Mouse (Mus musculus) liver, postnatal 0 days (tissue): ENCODE results near the gene Mta1. TPM values are rescaled to one million over a fixed set of nuclear protein-coding genes. Genes with fewer than 3 reads are reported as not detected.

Experiments
- ATAC-seq: fragments of 200-750 bp; cut with Nextera tagmentation; 2 replicates; pipeline ENCODE4 v1.8.0; 2017; ENCODE audit warnings: mild to moderate bottlenecking, moderate library complexity
- DNase-seq: peaks from one replicate; pipeline ENCODE4 v3.0.0-alpha.2; 2016
- H3K27ac ChIP-seq: fragments of 300-500 bp; sonication (generic); 2 replicates; pipeline ENCODE4 v1.5.1; 2014; ENCODE audit warnings: antibody characterized with exemption, moderate library complexity, mild to moderate bottlenecking, low read depth
- H3K27me3 ChIP-seq: fragments of 300-500 bp; sonication (generic); 2 replicates; pipeline ENCODE4 v1.6.1; 2014; ENCODE audit warnings: low read length, control low read depth, mixed read lengths; ENCODE audit not compliant: insufficient read depth
- H3K36me3 ChIP-seq: fragments of 300-500 bp; sonication (generic); replicated peaks from 2 replicates; pipeline ENCODE4 v1.6.1; 2014; ENCODE audit warnings: mild to moderate bottlenecking, control low read depth, low read length, moderate library complexity, mixed read lengths; ENCODE audit not compliant: insufficient read depth
- H3K4me1 ChIP-seq: fragments of 300-500 bp; sonication (generic); 2 replicates; pipeline ENCODE4 v1.6.1; 2014; ENCODE audit warnings: antibody characterized with exemption, mild to moderate bottlenecking, control low read depth; ENCODE audit not compliant: insufficient read depth
- H3K4me2 ChIP-seq: fragments of 300-500 bp; sonication (generic); 2 replicates; pipeline ENCODE4 v1.6.1; 2014; ENCODE audit warnings: low read depth, mild to moderate bottlenecking, low read length, moderate library complexity, mixed read lengths
- H3K4me3 ChIP-seq: fragments of 300-500 bp; sonication (generic); 2 replicates; pipeline ENCODE4 v1.5.1; 2014; ENCODE audit warnings: low read depth, low read length
- H3K9ac ChIP-seq: fragments of 300-500 bp; sonication (generic); replicated peaks from 2 replicates; pipeline ENCODE4 v1.6.1; 2014; ENCODE audit warnings: mild to moderate bottlenecking, moderate library complexity
- H3K9me3 ChIP-seq: fragments of 300-500 bp; sonication (generic); 2 replicates; pipeline ENCODE4 v1.6.1; 2016; ENCODE audit warnings: mild to moderate bottlenecking, control low read depth, low read length, mixed read lengths
- CTCF ChIP-seq: sonication (generic); IDR thresholded peaks from 2 replicates; pipeline ENCODE4 v1.5.1; 2016; ENCODE audit warnings: antibody characterized with exemption, low read depth
- EP300 ChIP-seq: IDR thresholded peaks from 2 replicates; pipeline ENCODE4 v1.6.1; 2016; ENCODE audit warnings: antibody characterized with exemption, low read depth, mild to moderate bottlenecking
- WGBS: fragments of 180-500 bp; shearing (Covaris S2); extraction: QIAGEN DNeasy Blood & Tissue Kit; methylation state at CpG from one replicate; pipeline ENCODE4 v1.1.7; 2014; ENCODE audit not compliant: insufficient replicate concordance; 5-methylcytosine and 5-hydroxymethylcytosine counted together
- polyA plus RNA-seq: library from polyadenylated mRNA; unstranded; fragments of >200 nt; fragmentation: Nextera tagmentation; extraction: Ambion mirVana; gene quantifications from 2 replicates; pipeline ENCODE4 v1.2.1, GENCODE M21; 2015

The Mta1 gene
- polyA plus RNA-seq, 1 experiment from 2014 or later: 3.9 TPM

DNA sequence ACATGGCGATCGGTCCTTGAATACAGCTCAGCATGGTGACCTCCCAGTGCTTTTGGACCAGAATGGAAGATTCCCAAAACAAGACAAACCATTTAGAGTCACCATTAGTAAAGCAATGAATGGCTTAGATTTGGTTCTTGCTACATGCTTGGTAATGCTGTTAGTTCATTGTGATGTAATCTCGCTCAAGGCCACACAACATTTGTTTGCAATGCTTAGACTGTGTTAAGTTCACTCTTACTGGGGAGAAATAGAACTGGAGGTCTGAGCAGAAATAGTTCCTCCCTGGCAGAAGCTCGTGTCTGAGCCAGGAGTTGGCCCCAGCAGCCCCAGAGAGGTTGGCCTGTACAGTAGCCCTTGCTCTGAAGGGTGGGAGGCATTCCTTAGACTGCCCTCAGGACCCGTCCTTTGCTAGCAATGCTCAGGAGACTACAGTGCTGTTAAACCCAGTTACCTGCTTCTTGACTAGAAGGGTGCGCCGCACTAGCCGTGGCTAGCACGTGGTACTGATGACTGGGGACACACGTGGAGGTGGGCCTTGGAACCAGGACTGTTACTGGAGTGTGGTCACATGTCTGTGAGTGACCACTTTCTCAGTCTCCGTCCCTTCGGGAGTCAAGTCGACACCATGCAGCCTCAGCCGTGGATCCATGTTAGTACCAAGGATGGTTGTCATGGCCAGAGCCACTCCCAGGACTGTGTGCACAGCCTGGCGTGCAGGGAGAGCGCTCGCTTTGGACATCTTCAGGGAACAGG, 10.6 kb downstream of the Mta1 start:
- 85% methylated on average over 17 of the region's 17 CpGs for WGBS
- no peak overlapping the region for H3K4me2 ChIP-seq
- no peak overlapping the region for H3K4me3 ChIP-seq
- no peaks in the 10 kb centered on the region for H3K27me3 ChIP-seq
- DNase-seq: no peak
- peaks cover 47% of the 10 kb centered on the region for H3K4me1 ChIP-seq
- peak overlapping the region; percentile 61 for H3K27ac ChIP-seq
- no peak overlapping the region for H3K9ac ChIP-seq
- peak; percentile 35; the same call in 1 of the 2 replicates for ATAC-seq
- H3K36me3 ChIP-seq: 0 out of 2 replicates have a peak, but pooled peaks cover 11% of the 10 kb centered on the region
- TF ChIP-seq CTCF: no peak
- no peak for TF ChIP-seq EP300
- H3K9me3 ChIP-seq: no peaks in the 10 kb centered on the region

DNA sequence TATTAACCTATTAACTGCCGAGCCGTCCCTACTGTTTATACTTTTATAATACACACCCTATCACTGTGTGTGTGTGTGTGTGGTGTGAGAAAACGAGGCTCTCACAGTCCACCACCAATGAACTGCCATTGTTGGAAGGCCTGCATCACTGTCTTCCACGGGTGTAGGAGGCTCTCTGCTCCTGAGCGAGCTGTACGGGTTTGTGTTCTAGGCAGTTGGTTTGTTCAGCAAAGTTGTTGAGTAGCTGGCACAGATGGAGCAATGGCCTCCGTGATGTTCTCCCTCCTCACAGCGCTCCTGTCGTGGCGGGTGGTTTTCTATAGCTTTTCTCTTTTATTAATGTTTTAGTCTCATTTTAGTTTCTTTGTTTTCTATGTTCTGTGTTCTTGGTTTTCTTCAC, 11.7 kb downstream of the Mta1 start:
- no peak for DNase-seq
- H3K9ac ChIP-seq: no peak overlapping the region
- TF ChIP-seq EP300: no peak
- no peak for TF ChIP-seq CTCF
- H3K4me1 ChIP-seq: peaks cover 36% of the 10 kb centered on the region
- no peak overlapping the region for H3K4me3 ChIP-seq
- no peak overlapping the region for H3K4me2 ChIP-seq
- WGBS: 86% methylated on average over 10 of the region's 10 CpGs
- no peak overlapping the region for H3K27ac ChIP-seq
- peaks cover 14% of the 10 kb centered on the region; the same call in 1 of the 2 replicates for H3K36me3 ChIP-seq
- H3K27me3 ChIP-seq: no peaks in the 10 kb centered on the region
- ATAC-seq: no peak
- H3K9me3 ChIP-seq: no peaks in the 10 kb centered on the region

DNA sequence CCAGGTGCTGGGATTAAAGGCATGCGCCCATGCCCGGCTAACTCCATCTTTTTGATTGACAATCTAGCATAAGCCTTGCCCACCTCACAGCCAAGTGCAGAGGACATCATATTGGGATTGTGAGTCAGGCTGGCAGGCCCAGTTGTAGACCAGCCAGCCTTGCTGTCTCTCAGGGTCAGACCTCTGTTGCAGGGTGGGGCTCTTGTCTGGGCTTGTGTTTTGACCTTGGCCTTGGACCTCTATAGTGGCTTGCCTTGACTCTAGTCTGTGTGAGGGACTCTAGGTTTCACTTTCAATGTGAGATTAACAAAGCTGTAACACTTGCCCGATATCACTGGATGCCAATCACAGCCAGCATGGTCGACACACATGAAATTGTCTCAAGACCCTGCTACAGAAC, 16.1 kb downstream of the Mta1 start:
- no peak overlapping the region for H3K4me2 ChIP-seq
- H3K27me3 ChIP-seq: no peaks in the 10 kb centered on the region
- DNase-seq: no peak
- H3K27ac ChIP-seq: no peak overlapping the region
- H3K9ac ChIP-seq: no peak overlapping the region
- peaks cover 32% of the 10 kb centered on the region for H3K36me3 ChIP-seq
- ATAC-seq: no peak
- TF ChIP-seq CTCF (no peak), EP300 (no peak)
- H3K4me3 ChIP-seq: no peak overlapping the region
- H3K9me3 ChIP-seq: no peaks in the 10 kb centered on the region
- 83% methylated on average over 4 of the region's 4 CpGs for WGBS
- peaks cover 3% of the 10 kb centered on the region; the same call in 1 of the 2 replicates for H3K4me1 ChIP-seq

DNA sequence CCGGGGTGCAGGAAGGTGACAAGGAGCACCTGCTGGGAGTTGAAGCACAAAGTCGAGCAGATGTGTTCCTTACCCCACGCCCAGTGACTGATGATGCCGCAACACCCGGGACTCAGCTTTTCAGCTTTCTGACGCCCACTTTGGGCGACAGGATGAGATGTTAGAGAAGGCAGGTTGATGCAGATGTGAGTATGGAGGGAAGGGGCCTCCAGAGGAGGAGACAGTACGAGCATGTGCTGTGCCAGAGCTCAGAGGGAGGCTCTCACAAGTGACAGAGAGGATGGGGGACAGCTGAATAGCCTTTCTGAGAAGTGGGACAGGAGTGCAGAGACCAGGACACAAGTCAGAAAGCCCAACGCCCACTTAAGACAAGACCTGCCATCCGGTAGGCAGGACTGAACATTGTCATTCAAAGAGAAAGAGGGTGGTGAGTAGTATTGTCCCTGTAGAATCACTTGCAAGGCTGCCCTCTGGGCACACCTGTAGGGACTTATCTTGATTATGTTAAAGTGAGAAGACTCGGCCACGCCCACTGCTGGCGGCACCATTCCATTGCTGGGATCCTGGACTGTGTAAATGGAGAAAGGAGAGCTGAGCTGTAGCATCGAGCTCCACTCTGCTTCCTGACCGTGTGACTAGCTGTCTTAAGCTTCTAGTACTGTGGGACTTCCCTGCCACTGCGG, 16.9 kb downstream of the Mta1 start:
- Histone ChIP-seq H3K9me3 (no peaks in the 10 kb centered on the region), H3K9ac (no peak overlapping the region), H3K27me3 (no peaks in the 10 kb centered on the region), H3K4me2 (no peak overlapping the region), H3K4me3 (no peak overlapping the region), H3K27ac (no peak overlapping the region), H3K4me1 (0 out of 2 replicates have a peak, but pooled peaks cover 3% of the 10 kb centered on the region), H3K36me3 (peaks cover 35% of the 10 kb centered on the region)
- DNase-seq (no peak), ATAC-seq (no peak)
- 79% methylated on average over 16 of the region's 16 CpGs for WGBS
- TF ChIP-seq CTCF (no peak), EP300 (no peak)

DNA sequence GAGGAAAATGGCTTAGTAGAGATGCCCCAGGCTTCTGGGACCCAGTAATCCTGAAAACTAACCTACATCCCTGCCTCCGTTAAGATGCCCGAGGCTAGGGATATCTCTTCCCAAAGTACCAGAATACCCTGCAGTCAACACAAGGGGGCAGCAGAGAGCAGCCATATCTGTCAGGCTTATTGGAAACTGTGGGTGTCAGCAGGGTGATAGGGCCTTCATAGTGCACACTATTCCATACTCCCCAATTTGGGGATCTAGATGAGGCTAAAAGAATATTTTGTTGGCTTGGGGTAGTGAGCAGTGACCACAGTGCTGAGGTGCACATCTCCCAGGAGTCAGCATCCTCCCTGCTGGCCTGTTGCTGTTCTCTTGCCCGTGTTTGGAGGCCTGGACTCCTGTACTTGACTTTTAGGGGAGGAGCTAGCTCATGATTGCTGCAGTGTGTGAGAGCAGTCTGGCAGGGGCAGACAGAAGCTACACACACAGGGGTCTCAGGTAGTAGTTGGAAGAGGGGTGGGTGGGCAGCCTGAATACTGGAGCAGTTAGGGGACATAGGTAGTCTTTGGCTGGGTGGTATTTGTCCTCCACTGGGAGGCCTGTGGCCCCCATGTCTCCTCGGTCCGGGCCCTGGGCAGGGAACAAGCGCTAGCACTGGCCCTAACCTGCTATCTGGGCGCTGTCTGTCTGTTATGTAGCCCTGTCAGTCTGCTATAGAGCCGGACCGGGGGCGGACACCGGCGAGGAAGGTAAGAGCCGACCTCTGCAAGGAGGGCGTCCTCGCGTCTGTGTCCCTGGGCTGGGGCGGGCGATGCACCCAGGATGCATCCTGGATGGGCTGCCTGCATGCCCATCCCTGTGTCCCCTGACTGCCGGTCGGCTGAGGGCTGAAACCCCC, 21.7 kb downstream of the Mta1 start:
- H3K4me3 ChIP-seq: no peak overlapping the region
- H3K4me2 ChIP-seq: no peak overlapping the region
- peak; percentile 98 for TF ChIP-seq CTCF
- TF ChIP-seq EP300: no peak
- no peaks in the 10 kb centered on the region for H3K4me1 ChIP-seq
- no peak overlapping the region for H3K27ac ChIP-seq
- H3K27me3 ChIP-seq: no peaks in the 10 kb centered on the region
- peak; percentile 87 for DNase-seq
- 89% methylated on average over 20 of the region's 20 CpGs for whole genome bisulfite sequencing
- ATAC-seq: peak; percentile 76
- no peak overlapping the region for H3K9ac ChIP-seq
- peaks cover 68% of the 10 kb centered on the region for H3K36me3 ChIP-seq
- no peaks in the 10 kb centered on the region for H3K9me3 ChIP-seq

DNA sequence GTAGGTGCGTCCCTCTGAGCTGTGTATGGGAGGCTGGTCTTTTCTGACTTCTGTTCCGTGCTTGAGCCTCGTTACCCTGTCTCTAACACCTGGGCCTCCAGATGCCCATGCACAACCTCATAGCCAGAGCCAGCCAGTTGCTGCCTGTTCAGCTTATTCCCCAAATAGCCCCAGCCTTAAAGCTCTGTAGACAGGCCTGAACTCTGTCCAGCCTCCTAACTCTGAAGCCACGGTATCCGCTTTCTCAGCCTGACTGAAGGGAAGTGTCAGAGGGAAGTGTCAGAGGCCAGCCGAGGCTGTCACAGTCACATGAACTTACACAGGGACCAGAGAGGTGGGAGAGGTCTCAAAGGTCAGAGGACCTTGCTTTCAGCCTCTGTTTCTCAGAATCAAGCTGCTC, 26.6 kb downstream of the Mta1 start:
- peaks cover 88% of the 10 kb centered on the region for H3K36me3 ChIP-seq
- H3K4me2 ChIP-seq: no peak overlapping the region
- 0 out of 2 replicates have a peak, but pooled peaks have one; percentile 27 for ATAC-seq
- no peak overlapping the region for H3K4me3 ChIP-seq
- no peak overlapping the region for H3K9ac ChIP-seq
- TF ChIP-seq CTCF: no peak
- no peak for TF ChIP-seq EP300
- WGBS: 73% methylated on average over 6 of the region's 6 CpGs
- no peaks in the 10 kb centered on the region for H3K9me3 ChIP-seq
- no peak for DNase-seq
- no peaks in the 10 kb centered on the region for H3K4me1 ChIP-seq
- H3K27me3 ChIP-seq: no peaks in the 10 kb centered on the region
- H3K27ac ChIP-seq: no peak overlapping the region
